Mouse (Mus musculus) heart, adult 2 months (tissue): ENCODE measurements around the gene Trhde.

Source experiments
- CTCF ChIP-seq: fragments of 200-600 bp; IDR thresholded peaks from 2 replicates; pipeline ENCODE4 v1.8.1; 2022; ENCODE audit warnings: antibody characterized with exemption, mild to moderate bottlenecking, moderate library complexity
- EP300 ChIP-seq: fragments of 200-500 bp; IDR thresholded peaks from 2 replicates; pipeline ENCODE4 v1.6.1; 2011; ENCODE audit warnings: low read depth, low read length, control low read depth; ENCODE audit not compliant: insufficient read depth
- POLR2A ChIP-seq: fragments of 200-500 bp; IDR thresholded peaks from 2 replicates; pipeline ENCODE4 v1.6.1; 2011; ENCODE audit warnings: mild to moderate bottlenecking, low read depth, low read length, control low read depth; ENCODE audit not compliant: insufficient read depth

DNA sequence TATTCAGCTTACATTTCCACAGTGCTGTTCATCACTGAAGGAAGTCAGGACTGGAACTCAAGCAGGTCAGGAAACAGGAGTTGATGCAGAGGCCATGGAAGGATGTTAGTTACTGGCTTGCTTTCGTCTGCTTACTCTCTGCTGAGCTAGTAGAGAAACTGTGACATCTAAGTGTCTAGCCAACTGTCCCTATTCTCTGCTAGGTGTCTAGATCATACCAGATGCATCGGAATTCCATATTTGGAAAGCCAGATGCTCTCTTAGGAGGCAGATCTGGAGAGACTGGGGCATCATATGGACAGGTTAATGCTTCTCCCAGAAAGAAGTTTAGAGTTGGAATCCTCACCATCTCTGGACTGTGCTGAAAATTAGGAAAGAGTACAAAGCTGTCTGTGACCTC lies 386.4 kb downstream of the Trhde start:
- TF ChIP-seq CTCF (no peak), POLR2A (no peak), EP300 (no peak)
